12 mouse cellular contexts compared by ENCODE assay signal in the genomic region with DNA sequence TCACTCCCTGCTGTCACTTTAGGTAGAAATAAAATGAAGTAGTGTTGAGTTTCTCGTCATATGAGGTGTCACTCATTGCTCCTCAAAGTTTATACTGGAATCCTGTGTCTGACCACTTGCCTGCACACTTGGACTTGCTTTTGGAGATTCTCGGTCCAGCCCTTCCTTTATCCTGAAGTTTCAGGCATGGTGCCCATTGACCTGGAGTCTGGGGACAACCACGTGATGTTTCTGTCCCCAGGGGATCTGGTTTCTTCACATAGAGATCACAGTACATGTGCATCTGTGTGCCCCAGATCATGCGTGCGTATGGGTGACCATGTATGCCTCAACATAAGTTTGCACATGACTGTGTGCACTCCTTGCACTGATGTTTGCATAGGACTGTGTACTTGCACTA. TPM values are rescaled to one million over a fixed set of nuclear protein-coding genes. Genes with fewer than 3 reads are reported as not detected.
DNase-seq lines count a peak whose midpoint lies in the region.
"Had no signal": no experiment of that assay in that cellular context is flagged by ENCODE, and none has a peak within 500 bp of the region (broad histone marks: within the 10 kb centered on the region; RNA-seq: fewer than 3 reads in every experiment).

No protein-coding gene starts in this region.

- intact Hi-C loops in gastrocnemius, postnatal 14 days (cut with DNase I; ENCODE audit: low total_unique reads), result no loop called here
- intact Hi-C loops in gastrocnemius, postnatal 36 days (cut with DNase I), result no loop called here

- DNase-seq in gastrocnemius, postnatal 14 days, result peak; percentile 21
- DNase-seq in gastrocnemius, postnatal 36 days, result no peak
- DNase-seq in lung, adult 18-20 months, result peak; percentile 43 to 67
- DNase-seq in lung, postnatal 4 days, result no peak
- DNase-seq in heart, postnatal 4 days, result peak; percentile 27
- DNase-seq in lung, postnatal 36 days, result peak; percentile 77
- no peak for DNase-seq in urinary bladder, adult 18-20 months (ENCODE audit: low spot score in 2 of 2)
- DNase-seq in embryo, embryonic 10 days (ENCODE audit: low spot score), result no peak
- DNase-seq: cerebellum, adult 11 months; liver; lung, embryonic 14.5 days had no signal

RNA-seq across cellular contexts. Expression of a gene that starts 15.1 kb away (rescaled TPM):
- 1 to 10 TPM; 3.5 to 3.6 TPM for total RNA-seq in gastrocnemius, postnatal 14 days (2021)
- 1 to 10 TPM; 3.2 to 6.8 TPM for total RNA-seq in gastrocnemius, postnatal 36 days (2021)
- 1 to 10 TPM; 5.4 to 6.7 TPM for total RNA-seq in heart, postnatal 4 days (2021)

RNA-seq across cellular contexts. Expression of a gene that starts 23.2 kb away (rescaled TPM):
- under 1 TPM; 0.24 to 0.27 TPM for total RNA-seq in gastrocnemius, postnatal 14 days (2021)
- not detected for total RNA-seq in gastrocnemius, postnatal 36 days (2021)
- total RNA-seq in heart, postnatal 4 days (2021), result 1 to 10 TPM; 2.7 to 3.3 TPM
- total RNA-seq: ES-E14 had no signal

RNA-seq across cellular contexts. Expression of a gene that starts 51.9 kb away (rescaled TPM):
- total RNA-seq in gastrocnemius, postnatal 14 days (2021), result 1 to 10 TPM; 1.2 to 1.3 TPM
- 1 to 10 TPM in 1 of 2 experiments, under 1 TPM in 1; 0.54 to 1.3 TPM for total RNA-seq in gastrocnemius, postnatal 36 days (2021)
- 1 to 10 TPM; 1.6 to 1.7 TPM for total RNA-seq in heart, postnatal 4 days (2021)

Comparison
In these comparisons a context has a peak if more than half of its experiments do, and no peak if none do; other contexts are left out.
1. DNase-seq: peak in gastrocnemius, postnatal 14 days (single experiment), lung, adult 18-20 months (2 of 2), heart, postnatal 4 days (single experiment) and lung, postnatal 36 days (single experiment); none in gastrocnemius, postnatal 36 days (0 of 2), lung, postnatal 4 days (0 of 2), urinary bladder, adult 18-20 months (0 of 2) and embryo, embryonic 10 days (single experiment).